Mouse (Mus musculus) urinary bladder, postnatal 14 days (tissue): Measurements from ENCODE around the gene Scgb2b26.
A peak's percentile ranks its signal among the peaks of the same experiment; 100 is the strongest.

ENCODE experiments used
- DNase-seq: peaks from one replicate; pipeline ENCODE4 v3.0.0; 2021; ENCODE audit warnings: low spot score

The Scgb2b26 gene

GRCm38 (mm10) chr7:33944940-33945339 is at the start of gene Scgb2b26:
TSS of gene Scgb2b26 (minus strand) at chr7:33945040.
- DNase-seq = no peak

- peak; percentile 34 for DNase-seq
Measured at GRCm38 (mm10) chr7:33982281-33982680, 37.4 kb upstream of the Scgb2b26 start.

DNA sequence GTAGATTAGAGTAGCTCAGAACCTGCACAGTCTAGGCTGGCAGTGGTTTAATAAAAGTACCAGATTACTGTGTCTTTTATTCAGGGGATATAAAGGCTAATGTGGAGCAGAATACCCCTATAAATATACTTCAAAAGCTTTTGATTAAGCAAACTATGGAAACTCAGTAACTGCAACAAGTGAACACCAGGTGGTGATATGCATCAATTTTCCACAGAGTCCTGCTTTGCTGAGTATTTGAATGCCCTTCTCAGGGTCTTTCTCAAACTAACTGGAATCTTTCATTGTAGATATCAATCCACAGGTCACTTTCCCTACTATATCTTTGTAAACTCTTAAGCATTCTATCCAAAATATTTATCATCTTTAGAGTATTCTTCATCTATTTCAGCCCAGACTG is 41.9 kb downstream of the Scgb2b26 start:
- no peak for DNase-seq

DNA sequence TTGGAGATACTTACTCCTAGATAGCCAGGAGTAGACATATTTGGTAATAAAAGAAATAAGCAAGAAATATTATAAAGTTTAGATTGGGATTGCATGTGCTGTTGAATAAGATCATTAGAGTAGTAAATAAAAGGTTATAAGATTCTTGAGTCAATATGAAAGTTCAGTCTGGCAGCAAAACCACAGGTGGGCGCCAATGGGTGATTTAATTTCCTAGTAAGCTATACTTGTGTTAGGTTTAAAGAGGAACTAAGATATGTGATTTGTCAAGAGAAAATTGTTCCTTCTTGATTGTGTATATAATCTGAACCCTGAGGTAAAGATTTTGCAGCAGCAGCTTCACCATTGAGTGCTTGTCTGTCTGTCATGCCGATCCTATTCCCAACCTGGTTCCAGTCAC is 44.0 kb downstream of the Scgb2b26 start:
- DNase-seq = no peak

DNA sequence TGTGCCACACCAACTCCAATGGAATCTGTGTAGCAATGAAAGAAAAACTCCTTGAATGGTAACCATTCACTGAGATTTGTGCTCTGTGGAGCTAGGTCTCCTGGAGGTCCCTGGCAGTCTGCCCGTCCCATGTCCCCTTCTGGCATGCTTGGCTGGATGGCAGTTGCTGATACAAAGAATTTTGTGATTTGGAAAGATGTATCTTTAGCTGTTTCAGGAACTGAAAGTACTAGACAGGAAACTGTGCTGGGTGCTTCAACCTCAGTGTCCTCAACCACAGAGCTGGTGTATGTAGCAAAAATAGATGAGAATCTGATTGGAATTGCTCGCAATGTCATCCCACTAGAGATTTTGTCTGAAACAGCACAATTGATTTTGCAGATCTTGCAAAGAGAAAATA is 44.8 kb downstream of the Scgb2b26 start:
- no peak for DNase-seq
